Mouse (Mus musculus): ENCODE measurements around the gene Rab36. TPM values are rescaled to one million over a fixed set of nuclear protein-coding genes. Genes with fewer than 3 reads are reported as not detected.
"Not testable (repeated sequence)": the region's sequence is repeated elsewhere in the genome, so short reads cannot be mapped to it uniquely, and the experiment has no call there.

Gene Rab36
- 9.7 and 13.7 TPM in 2 replicates for total RNA-seq (2021)
- long read RNA-seq, experiment 1, partial matches to known transcripts = 2 of 13 reads
- long read RNA-seq, experiment 1, other reads (novel, unspliced or antisense) = 7 of 13 reads
- long read RNA-seq, experiment 2, partial matches to known transcripts = 1 of 6 reads
- long read RNA-seq, experiment 2, other reads (novel, unspliced or antisense) = 1 of 6 reads

DNA sequence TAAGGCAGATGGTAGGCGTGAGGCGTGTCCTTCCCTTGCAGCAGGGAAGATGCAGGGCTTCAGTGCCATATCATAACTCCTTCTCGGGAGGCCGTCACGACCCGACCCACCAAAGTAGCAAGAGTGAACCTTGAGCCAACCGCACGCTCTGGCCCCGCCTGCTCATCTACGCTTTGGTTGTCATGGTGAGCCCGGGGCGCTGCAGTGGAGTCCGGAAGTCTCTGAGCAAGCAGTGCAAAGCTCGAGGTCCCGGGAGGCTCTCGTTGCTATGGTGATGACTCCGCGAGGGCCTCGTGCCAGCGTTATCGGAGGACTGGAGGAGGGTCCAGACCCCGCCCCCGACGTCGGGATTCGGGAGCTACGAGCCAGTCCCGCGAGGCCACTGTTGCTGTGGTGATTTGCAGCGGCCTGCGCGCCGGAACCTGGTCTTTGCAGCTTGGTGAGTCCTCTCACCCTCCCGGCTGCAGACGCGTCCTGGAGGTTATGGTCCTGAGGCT is at the start of gene Rab36:
Gene Rab36 (plus strand): TSS at position 176 of the 497 bp plus-strand sequence.
- peak; percentile 99 for DNase-seq

DNA sequence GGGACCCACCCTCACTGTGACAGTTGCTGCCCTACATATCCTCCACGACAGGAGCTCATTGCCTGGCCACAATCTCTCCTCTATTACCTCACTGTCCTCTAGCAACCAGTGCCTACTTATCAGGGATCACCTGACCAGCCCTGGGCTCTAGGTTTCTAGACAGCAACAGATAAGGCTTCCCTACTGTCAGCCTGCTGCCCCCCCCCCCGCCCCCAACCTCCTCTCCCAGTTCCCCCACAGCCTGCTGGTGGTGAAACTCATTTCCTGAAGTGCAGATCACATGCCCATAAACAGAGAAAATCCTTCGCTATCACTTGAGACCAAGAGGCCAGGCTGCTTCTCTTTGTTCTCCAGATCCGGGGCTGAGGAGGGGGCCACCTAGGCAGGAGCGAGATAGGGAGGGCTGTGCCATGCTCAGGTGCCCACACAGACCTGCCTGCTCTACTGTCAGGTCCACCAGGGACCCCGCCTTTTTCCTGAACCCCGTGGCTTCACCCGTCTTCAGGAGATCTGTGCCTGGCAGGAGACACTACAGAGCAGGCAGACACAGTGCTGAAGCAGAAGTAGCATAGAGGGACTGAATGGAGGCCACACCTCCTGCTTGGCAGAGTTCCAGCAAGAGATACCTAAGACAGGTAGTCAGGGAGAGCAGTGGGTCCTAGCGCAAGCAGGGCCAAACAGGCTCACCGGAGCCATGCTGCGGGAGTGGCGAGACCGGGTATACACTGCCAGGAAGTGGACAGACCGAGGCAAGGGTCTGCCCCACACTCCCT is 49.0 kb upstream of the Rab36 start:
- no peak for DNase-seq

DNA sequence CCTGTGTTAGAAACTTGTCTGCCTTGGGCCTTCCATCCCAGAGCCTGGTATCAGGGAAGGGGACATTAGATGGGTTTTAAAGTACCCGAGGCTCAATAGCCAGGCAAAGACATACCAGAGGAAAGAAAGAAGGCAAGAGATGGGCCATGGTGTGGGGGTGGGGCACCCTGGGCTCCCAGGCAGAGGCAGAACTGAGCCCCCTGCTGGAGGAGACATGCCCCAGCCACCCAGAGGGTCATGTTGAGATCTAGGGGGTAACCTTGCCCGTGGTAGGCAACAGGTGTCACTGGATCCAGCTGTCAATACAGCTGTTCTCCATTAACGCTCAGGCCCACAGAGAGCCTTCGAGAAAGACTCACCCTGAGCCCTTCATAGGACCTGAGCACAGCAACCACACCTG is 47.0 kb upstream of the Rab36 start:
- DNase-seq = no peak

DNA sequence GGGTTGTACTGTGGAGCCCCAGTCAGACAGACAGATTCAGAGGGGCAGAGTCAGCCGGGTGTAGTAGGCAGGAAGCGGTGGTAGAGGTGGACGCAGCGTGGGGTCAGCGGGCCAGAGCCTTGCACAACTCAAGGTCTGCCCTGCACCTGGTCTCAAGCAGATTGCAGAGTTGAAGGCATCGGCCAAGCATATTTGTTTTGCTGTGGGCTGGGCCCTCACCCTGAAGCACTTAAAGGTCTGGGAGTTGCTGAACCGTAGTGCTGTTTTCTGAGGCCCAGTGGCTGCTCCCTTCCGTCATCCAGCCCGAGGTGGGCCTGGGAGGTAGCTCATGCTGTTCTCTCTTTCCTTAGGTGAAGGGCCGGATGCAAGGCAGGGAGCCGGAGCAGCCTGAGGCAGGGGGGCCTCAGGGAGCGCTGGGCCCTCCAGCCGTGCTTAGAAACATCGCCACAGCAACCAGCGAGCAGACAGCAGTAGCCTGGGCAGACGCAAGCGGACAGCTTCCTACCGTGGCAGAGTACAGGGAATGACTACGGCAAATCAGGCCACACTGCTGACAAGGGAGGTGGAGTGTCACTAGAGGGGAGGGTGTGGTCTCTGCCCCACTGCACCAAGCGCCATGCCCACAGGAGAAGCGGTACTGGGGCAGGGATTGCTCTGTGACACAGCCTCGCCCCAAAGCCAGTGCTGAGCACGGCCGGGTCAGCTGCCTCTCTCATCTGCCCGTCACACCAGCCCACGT is 46.1 kb upstream of the Rab36 start:
- DNase-seq = peak; percentile 27

DNA sequence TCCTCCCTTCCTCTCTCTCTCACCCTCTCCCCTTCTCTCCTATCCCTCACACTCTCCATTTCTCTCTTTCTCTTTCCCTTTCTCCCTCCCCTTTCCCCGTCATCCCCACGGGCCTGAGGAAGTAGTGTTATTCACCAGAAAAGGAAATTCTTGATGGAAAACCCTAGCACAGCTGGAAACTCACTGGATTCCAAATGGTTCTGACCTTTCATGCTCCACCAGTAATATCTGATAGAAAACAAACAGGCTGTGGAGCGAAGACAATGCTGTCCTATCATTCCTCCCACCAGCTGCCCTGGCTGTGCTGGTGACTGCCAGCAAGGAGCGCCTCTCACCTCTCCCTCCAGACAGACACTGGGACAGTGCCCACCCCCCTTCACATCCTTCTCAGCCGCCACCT is 42.0 kb upstream of the Rab36 start:
- no peak for DNase-seq

DNA sequence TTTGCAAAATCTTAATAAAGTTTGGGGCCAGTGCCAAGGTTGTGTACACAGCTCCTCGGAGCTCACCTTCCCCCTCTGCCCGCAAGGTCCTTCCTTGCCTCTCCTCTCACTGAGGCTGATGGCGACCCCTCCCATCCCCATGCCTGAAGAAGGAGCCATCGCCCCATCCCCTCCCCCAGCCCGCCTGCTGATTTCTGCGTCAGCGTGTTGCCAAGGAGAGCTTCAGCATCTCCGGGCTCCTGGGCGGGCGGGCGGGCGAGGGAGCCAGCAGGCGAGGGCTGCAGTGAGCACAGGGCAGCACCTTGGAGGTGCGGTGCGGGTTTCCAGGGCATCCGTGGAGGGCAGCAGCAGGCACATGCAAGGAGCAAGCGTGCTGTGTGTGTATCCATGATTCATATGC is 41.5 kb upstream of the Rab36 start:
- peak; percentile 24 for DNase-seq

DNA sequence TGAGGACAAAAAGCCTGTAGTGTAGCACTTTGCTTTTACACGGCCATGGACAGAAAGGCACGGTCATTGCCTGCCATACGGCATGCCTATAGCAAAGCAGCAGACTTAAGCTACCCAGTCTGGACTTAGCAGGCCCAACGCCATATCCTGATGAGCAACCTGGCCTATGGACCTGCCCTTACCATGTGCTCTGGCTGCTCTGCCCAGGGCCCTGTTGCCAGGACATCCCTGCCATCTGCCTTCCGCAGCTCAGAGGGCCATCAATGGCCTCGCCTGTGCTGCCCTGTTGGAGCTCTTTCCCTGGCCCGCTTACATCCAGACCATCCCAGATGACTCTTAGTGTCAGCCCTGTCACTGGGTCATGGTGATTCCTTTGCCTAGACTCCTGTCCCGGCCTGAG is 35.5 kb upstream of the Rab36 start:
- DNase-seq = no peak

DNA sequence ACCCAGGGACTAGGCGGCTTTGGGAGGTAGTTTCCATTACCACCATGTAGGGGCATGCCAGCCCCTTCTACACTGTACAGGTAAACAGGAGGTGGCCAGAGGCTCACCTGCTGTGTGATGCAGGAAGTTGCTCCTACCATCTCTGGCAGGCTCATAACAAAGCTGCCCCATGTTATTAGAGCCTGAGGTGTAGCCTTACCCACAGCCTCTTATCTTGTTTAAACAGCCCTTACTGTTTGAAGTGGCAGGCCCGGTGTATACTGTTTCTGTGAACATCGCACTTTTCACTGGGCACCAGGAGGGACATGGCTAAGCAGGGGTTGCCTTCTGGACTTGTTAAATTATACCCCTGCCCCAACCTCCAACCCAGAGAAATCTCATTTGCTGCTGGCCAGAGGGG is 32.8 kb upstream of the Rab36 start:
- DNase-seq = no peak

DNA sequence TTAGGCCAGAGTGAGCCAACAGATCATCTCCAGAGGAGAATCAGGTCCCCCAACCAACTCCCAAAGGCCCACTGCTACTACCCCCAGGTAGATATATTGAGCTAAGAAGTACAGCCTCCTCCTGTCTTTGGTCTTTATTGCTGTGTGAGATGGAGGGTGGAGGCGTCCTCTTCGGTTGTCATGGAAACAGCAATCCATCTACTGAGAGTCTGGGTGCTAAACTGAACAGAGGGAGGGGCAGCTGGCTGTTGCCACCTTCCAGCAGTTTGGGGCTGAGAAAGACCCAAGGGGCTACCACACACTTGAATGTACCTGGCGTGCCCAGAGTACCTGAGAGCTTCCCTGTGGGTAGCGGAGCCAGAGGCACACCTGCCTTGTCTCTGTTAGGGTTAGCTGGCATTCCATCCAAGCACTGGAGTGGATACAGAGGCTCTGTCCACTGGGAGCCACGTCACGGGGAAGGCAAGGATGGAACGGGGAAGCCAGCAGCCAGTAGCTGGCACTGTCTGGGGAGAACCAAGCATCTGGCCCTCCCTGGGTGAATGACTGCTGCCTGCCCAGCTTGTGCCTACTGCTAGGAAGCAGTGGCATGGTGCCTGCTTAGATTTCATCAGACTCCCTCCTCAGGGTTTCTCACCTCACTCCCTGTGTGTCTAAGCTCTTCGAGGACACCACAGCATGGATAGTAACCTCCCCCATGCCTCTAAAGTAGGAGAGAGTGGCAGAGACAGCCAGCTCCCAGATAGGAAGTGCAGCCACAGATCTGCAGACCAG is 29.8 kb upstream of the Rab36 start:
- no peak for DNase-seq

DNA sequence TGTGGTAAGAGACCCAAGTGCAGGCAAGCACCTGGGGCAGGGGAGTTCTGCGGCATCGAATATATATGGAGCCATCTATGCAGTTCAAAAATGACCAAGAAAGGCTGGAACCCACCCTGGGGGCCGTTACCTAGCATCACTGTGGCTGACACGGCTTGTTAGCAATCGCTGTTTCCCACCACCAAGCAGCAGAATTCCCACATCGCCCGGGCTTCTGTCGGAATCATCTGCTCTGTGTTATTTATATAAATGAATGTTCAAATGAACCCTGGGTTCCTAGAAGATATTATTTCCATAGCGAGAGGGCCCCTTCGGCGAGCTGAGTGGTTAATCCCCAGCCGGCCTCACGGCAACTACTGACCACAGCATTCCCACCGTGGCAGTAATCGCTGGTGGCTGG is 26.2 kb upstream of the Rab36 start:
- DNase-seq = no peak

DNA sequence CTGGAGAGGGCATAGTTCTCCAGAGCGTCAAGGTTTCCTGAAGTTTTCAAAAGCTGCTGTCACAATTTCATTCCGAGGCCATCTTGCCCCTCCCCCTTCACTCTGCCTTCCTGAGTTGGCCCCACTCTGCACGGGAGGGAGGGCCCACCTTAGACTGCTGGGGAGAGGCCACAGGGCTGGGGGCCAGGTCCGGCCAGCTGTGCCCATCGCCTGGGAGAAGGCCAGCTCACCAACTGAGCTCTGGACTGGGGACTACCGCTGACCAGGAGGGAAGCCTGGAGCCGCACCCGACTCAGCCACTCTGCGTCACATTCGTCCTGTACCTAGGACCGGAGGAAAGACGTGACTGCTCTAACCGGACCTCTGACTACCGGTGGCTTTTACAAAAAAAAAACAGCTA is 21.4 kb upstream of the Rab36 start:
- DNase-seq = no peak

DNA sequence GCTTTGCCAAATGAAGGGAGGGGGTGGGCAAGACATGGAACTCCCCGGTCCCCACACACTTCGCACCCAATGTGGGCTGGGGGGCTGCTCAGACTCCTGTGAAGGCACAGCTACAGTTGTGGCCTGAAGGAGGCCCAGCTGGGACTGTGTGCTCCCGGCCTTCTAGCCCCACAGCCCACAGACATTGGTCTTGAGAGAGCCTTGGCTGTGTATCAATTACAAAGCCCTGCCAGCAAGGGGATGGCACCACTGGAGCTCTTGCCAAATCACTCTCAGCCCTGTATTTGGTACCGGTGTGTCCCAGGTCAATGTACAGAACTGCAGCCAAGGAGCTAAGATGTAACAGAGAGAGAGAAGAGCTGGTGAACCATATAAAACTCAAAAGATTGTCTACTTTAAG is 20.4 kb upstream of the Rab36 start:
- no peak for DNase-seq

DNA sequence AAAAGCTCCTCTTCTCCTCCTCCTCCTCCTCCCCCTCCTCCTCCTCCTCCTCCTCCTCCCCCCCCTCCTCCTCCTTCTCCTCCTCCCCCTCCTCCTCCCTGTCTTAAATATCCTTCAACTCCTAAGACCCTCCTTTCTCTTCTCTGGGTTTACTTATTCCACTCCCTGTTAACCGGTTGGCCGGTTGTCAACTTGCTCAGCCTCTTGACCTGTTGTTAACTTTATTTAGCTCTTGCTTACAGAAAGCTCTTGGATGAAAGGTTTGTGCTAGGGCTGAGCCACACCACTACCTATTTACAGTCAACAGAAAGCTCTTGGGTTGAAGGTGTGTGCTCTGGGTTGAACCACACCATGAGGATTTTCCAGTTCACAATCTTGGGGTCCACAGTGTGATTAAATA is 16.6 kb upstream of the Rab36 start:
- DNase-seq = no peak

DNA sequence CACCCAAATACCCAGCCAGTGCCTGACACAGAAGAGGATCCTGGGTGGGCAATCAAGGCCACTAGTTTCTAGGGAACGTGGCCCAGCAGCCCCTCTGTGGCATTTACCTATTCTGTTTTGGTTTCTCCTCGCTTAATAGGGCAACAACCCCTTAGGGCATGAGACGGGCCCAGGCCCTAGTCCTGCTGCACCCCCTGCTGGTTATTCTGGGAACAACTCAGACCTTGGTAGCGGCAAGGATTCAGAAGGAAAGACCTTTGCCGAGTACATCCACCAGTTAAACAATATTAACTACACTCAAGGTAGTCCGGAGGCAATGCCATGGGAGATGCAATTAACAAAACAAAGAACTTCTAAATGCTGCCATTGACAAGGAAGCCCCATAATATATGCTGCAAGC is 15.7 kb upstream of the Rab36 start:
- DNase-seq = peak; percentile 86

DNA sequence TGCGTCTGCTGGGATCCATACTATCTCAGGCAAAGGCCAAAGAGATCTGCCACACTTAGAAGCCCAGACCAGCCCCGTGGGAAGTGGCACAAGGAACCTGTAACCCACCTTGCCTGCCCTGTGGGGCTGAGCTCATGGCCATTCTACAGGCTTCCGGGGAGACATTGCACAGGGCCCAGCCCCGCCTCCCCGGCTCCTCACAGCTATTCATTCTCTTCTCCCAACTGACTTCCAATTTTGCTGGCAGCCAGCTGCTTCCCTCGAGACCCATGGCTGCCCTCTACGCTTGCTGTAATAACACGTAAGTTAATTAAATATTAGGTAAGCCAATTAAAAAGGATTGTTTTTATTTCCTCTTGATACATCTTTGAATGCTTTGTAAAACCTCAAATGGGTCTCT is 10.4 kb upstream of the Rab36 start:
- DNase-seq = no peak

DNA sequence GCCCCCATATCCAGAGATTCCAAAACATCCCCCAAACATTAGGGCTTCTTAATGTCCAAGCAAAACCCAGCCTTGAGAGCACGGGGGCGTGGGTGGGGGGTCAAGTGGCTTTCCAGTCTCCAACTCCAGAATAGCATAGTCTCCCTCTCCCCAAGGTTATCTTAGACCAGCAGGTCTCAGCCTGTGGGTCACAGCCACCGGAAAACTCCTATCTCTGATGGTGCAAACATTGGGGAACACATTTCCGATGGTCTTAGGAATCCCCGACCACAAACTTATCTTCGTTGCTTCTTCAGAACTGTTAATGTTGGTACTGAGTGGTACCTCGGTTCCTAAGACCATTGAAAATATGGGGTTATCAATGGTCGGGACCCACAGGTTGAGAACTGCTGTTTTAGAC is 8.1 kb upstream of the Rab36 start:
- no peak for DNase-seq

DNA sequence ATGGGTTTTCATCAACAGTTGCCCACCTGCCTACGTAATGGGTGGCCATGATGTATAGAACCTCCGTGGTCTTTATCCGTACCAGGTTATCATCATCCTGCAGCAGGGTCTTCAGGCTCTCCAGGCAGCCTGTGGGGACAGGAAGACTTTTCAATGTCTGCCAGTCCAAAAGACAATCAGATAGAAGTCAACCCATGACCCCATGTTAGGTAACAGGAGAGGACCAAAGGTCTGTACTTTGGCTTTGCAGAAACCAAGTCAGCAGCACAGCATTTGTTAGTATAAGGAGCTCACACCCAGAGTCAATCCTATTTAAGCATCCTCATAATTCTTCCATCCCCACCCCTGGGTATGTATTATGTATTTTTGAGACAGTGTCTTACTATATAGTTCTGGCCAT is 7.2 kb upstream of the Rab36 start:
- no peak for DNase-seq

DNA sequence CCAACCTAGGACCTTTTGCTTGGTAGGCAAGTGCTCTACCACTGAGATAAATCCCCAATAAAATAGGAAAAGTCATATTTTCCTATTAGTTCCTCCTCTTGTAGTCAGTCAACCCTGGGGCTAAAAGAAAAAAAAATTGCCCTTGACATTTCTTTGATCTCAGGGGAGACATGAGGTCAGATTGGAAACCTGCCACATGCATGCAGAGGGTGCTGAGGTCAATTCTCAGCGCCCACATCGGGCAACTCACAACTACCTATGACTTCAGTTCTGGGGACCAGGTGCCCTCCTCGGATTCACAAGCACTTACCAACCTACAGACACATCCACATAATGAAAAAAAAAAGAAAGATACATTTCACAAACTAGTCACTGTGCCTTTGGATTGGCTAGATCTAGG is 6.6 kb upstream of the Rab36 start:
- peak; percentile 53 for DNase-seq

DNA sequence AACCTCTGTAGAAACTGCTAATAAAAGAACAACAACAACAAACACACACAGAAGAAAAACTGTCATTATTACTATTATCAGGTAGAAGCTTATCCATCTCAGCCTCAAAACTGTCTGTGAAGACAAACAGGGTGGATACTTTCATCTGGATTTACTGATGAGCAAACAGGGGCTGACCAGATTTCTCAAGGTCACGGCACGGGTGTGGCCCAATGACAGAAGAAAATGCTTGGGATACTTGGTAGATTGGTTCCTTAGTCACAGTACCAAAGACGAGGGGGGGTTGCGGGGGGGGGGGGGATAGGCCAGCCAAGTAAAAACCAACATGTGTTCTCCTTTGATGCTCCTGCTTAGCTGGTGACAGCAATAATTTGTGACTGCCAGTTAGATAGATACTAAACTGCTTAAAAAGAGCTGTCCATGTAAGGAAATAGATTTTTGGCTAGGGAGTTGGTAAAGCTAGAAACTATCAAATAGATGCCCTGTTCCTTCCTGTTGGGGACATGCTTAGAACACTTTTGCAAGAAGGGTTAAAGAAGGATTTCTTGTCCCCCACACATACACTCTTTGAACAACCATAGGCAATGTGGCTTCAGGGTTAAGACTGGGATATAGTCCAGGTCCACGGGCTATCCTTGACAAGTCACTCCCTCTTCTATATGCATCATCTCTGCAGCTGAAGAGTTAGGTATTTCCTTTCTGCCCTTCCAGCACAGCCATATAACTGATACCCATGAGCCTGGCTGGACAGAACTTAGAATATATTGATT is 5.3 kb upstream of the Rab36 start:
- peak; percentile 50 for DNase-seq

DNA sequence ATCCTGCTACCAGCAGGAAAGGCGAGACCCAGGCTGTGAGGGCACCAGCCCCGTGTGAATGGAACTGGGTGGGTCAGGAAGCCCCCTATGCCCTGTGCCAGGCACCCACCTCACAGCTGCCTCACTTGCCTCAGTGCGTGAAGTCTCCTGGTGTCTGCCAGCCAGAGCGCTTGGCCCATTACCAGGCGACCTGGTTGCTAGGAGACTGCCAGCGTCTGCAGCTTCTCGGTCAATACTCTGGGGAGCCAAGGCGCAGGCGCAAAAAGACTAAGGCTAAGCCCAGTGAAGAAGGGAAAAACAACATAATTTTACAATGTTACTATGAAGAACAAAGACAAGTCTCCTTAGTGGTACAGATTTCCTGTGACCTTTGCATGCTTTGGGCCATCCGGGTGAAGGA is 4.5 kb upstream of the Rab36 start, which contains the start of gene Rsph14:
Gene Rsph14 (minus strand): TSS at position 192 of the 400 bp plus-strand sequence.
- peak; percentile 96 for DNase-seq

DNA sequence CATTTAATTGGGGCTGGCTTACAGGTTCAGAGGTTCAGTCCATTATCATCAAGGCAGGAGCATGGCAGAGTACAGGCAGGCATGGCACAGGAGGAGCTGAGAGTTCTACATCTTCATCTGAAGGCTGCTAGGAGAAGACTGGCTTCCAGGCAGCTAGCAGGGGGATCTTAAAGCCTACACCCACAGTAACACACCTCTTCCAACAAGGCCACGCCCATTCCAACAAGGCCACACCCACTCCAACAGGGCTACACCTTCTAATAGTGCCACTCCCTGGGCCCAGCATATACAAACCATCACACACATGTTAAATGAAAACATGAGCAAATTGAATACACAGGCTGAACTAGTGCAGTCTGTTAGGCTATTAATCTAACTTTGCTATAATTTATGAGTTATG is 5.2 kb downstream of the Rab36 start:
- DNase-seq = not testable (repeated sequence)

DNA sequence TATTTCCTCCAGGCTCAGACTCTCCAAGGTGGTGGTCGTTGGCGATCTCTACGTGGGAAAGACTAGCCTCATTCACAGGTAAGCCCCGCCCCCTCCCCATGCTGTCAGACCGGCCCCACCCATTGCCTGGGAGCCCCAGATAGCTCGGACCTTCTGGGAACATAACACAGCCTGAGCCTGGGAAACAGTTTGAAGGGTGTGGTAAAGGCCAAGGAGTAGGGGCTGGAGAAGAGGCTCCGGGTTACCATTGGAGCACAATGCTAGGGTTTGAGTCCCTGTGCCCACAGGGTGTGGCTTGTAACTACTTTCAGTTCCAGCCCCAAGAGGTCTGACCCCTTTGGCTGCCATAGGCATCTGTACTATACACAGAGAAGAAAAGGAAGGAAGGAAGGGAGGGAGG is 7.6 kb downstream of the Rab36 start:
- no peak for DNase-seq
